Mouse (Mus musculus): Measurements from ENCODE around the gene Lipe. TPM values are rescaled to one million over a fixed set of nuclear protein-coding genes. Genes with fewer than 3 reads are reported as not detected.

The Lipe gene
- total RNA-seq, 1 experiment: 3.8 TPM

- DNase-seq (ENCODE audit: low read depth, low spot score): no peak
- no peaks in the 10 kb centered on the region for H3K36me3 ChIP-seq (ENCODE audit: control insufficient read depth, insufficient read depth, low read length, poor library complexity, severe bottlenecking)
- TF ChIP-seq HCFC1 (IDR thresholded peaks at IDR 0.05; ENCODE audit: borderline replicate concordance, insufficient read depth, low read length): no peak
- TF ChIP-seq CHD2 (IDR thresholded peaks at IDR 0.05; ENCODE audit: low read depth, low read length): no peak
- no peak for TF ChIP-seq ZNF384 (IDR thresholded peaks at IDR 0.05; ENCODE audit: low read depth, low read length)
- TF ChIP-seq ZC3H11A (IDR thresholded peaks at IDR 0.05; ENCODE audit: borderline replicate concordance, low read depth, low read length): no peak
- no peak for TF ChIP-seq MAFK (IDR thresholded peaks at IDR 0.05; ENCODE audit: insufficient read depth, low read depth, low read length)
- H3K27ac ChIP-seq (ENCODE audit: insufficient read depth, low read depth, low read length, poor library complexity, severe bottlenecking): peak overlapping the region; percentile 98
- no peaks in the 10 kb centered on the region for H3K9me3 ChIP-seq (ENCODE audit: control insufficient read depth, insufficient read depth, low read depth, low read length)
- peak overlapping the region in 1 of 2 experiments; percentile 24; a peak in 2 of 4 replicates for H3K4me3 ChIP-seq (ENCODE audit: insufficient read depth in 1 of 2, low read depth in 1 of 2, low read length in 2 of 2, poor library complexity in 1 of 2, severe bottlenecking in 1 of 2)
- H3K4me1 ChIP-seq (ENCODE audit: control insufficient read depth in 2 of 2, insufficient read depth in 2 of 2, low read length in 2 of 2, poor library complexity in 1 of 2): peaks cover 48 to 52% of the 10 kb centered on the region in 2 experiments
- H3K9ac ChIP-seq (ENCODE audit: insufficient read depth, low read depth, low read length, poor library complexity, severe bottlenecking): peak overlapping the region; percentile 59; the same call in 1 of the 2 replicates
- in situ Hi-C loops (cut with MboI; ENCODE audit: low sequenced_read_pairs in 2 of 2, unreplicated experiment in 2 of 2): no loop called here
Observed at GRCm38 (mm10) chr7:25433781-25434560, 35.5 kb upstream of the Lipe start.

DNA sequence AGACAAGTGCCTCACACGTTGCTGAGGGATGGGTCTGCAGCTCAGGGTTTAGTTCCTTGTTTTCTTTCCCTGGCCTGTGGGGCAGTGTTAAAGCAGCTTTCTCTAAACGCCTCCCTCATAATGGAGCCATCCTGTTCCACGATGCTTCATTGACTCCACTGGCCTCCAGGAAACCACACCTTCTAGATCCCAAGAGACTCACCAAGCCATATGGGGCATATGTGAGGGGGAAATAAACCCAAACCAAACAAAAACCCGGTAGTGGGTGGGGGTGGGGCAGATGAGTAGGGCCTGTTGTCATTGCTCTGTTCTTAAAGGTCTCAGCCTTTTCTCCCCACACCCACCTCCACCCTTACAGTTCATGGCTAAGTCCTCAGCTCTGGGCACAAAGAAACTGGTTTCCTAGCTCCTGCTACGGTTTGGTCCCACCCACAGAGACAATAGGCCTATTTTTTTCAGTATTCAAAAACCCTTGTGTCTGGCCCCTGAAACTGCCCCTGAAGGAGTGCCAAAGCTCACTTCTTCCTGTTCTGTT, 34.6 kb upstream of the Lipe start:
- Histone ChIP-seq H3K9ac (ENCODE audit: insufficient read depth, low read depth, low read length, poor library complexity, severe bottlenecking) (no peak overlapping the region; the same call in 1 of the 2 replicates), H3K4me3 (ENCODE audit: insufficient read depth in 1 of 2, low read depth in 1 of 2, low read length in 2 of 2, poor library complexity in 1 of 2, severe bottlenecking in 1 of 2) (no peak overlapping the region), H3K27ac (ENCODE audit: insufficient read depth, low read depth, low read length, poor library complexity, severe bottlenecking) (peak overlapping the region; percentile 98), H3K4me1 (ENCODE audit: control insufficient read depth in 2 of 2, insufficient read depth in 2 of 2, low read length in 2 of 2, poor library complexity in 1 of 2) (peaks cover 48 to 52% of the 10 kb centered on the region in 2 experiments), H3K9me3 (ENCODE audit: control insufficient read depth, insufficient read depth, low read depth, low read length) (no peaks in the 10 kb centered on the region), H3K36me3 (ENCODE audit: control insufficient read depth, insufficient read depth, low read length, poor library complexity, severe bottlenecking) (no peaks in the 10 kb centered on the region)
- in situ Hi-C loops (cut with MboI; ENCODE audit: low sequenced_read_pairs in 2 of 2, unreplicated experiment in 2 of 2): no loop called here
- peak; percentile 94 for DNase-seq (ENCODE audit: low read depth, low spot score)
- TF ChIP-seq CHD2 (IDR thresholded peaks at IDR 0.05; ENCODE audit: low read depth, low read length) (no peak; the same call in 1 of the 2 replicates), ZNF384 (IDR thresholded peaks at IDR 0.05; ENCODE audit: low read depth, low read length) (peak; percentile 81; the same call in 1 of the 2 replicates)

DNA sequence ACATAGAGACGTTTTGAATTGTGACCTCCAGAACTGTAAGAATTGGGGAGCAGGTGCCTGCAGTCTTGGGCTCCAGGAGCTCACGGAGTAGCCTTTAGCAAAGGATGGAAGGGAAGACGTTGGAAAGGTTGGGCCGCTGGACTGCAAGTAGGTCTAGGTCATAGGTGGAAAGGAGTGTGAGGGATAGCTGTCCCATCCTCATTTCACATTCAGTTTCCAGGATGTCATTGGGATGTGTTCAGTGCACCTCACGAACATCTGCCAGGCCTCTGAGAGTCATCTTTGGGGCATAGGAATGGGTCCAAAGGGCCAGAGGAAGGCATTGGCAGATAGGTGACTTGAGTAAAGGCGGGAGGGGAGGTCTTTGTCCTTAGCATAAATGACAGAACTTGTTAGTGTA, 33.9 kb upstream of the Lipe start:
- peaks cover 45 to 47% of the 10 kb centered on the region in 2 experiments for H3K4me1 ChIP-seq (ENCODE audit: control insufficient read depth in 2 of 2, insufficient read depth in 2 of 2, low read length in 2 of 2, poor library complexity in 1 of 2)
- no peaks in the 10 kb centered on the region for H3K9me3 ChIP-seq (ENCODE audit: control insufficient read depth, insufficient read depth, low read depth, low read length)
- no peak for DNase-seq (ENCODE audit: low read depth, low spot score)
- peak overlapping the region; percentile 13; the same call in 1 of the 2 replicates for H3K9ac ChIP-seq (ENCODE audit: insufficient read depth, low read depth, low read length, poor library complexity, severe bottlenecking)
- H3K4me3 ChIP-seq (ENCODE audit: insufficient read depth in 1 of 2, low read depth in 1 of 2, low read length in 2 of 2, poor library complexity in 1 of 2, severe bottlenecking in 1 of 2): no peak overlapping the region
- H3K36me3 ChIP-seq (ENCODE audit: control insufficient read depth, insufficient read depth, low read length, poor library complexity, severe bottlenecking): no peaks in the 10 kb centered on the region
- peak overlapping the region; percentile 98 for H3K27ac ChIP-seq (ENCODE audit: insufficient read depth, low read depth, low read length, poor library complexity, severe bottlenecking)
- in situ Hi-C loops (cut with MboI; ENCODE audit: low sequenced_read_pairs in 2 of 2, unreplicated experiment in 2 of 2): no loop called here
- no peak for TF ChIP-seq ZC3H11A (IDR thresholded peaks at IDR 0.05; ENCODE audit: borderline replicate concordance, low read depth, low read length)
- no peak for TF ChIP-seq HCFC1 (IDR thresholded peaks at IDR 0.05; ENCODE audit: borderline replicate concordance, insufficient read depth, low read length)
- TF ChIP-seq MAFK (IDR thresholded peaks at IDR 0.05; ENCODE audit: insufficient read depth, low read depth, low read length): no peak
- no peak for TF ChIP-seq CHD2 (IDR thresholded peaks at IDR 0.05; ENCODE audit: low read depth, low read length)
- TF ChIP-seq ZNF384 (IDR thresholded peaks at IDR 0.05; ENCODE audit: low read depth, low read length): no peak

GRCm38 (mm10) chr7:25429886-25430784, 31.6 kb upstream of the Lipe start:
- Histone ChIP-seq H3K4me3 (ENCODE audit: insufficient read depth in 1 of 2, low read depth in 1 of 2, low read length in 2 of 2, poor library complexity in 1 of 2, severe bottlenecking in 1 of 2) (no peak overlapping the region), H3K4me1 (ENCODE audit: control insufficient read depth in 2 of 2, insufficient read depth in 2 of 2, low read length in 2 of 2, poor library complexity in 1 of 2) (peaks cover 30 to 34% of the 10 kb centered on the region in 2 experiments), H3K9me3 (ENCODE audit: control insufficient read depth, insufficient read depth, low read depth, low read length) (no peaks in the 10 kb centered on the region), H3K36me3 (ENCODE audit: control insufficient read depth, insufficient read depth, low read length, poor library complexity, severe bottlenecking) (no peaks in the 10 kb centered on the region), H3K9ac (ENCODE audit: insufficient read depth, low read depth, low read length, poor library complexity, severe bottlenecking) (no peak overlapping the region), H3K27ac (ENCODE audit: insufficient read depth, low read depth, low read length, poor library complexity, severe bottlenecking) (peak overlapping the region; percentile 29; the same call in 1 of the 2 replicates)
- no peak for TF ChIP-seq MAFK (IDR thresholded peaks at IDR 0.05; ENCODE audit: insufficient read depth, low read depth, low read length)
- TF ChIP-seq CHD2 (IDR thresholded peaks at IDR 0.05; ENCODE audit: low read depth, low read length): no peak
- TF ChIP-seq ZC3H11A (IDR thresholded peaks at IDR 0.05; ENCODE audit: borderline replicate concordance, low read depth, low read length): no peak
- TF ChIP-seq ZNF384 (IDR thresholded peaks at IDR 0.05; ENCODE audit: low read depth, low read length): no peak
- TF ChIP-seq HCFC1 (IDR thresholded peaks at IDR 0.05; ENCODE audit: borderline replicate concordance, insufficient read depth, low read length): no peak
- in situ Hi-C loops (cut with MboI; ENCODE audit: low sequenced_read_pairs in 2 of 2, unreplicated experiment in 2 of 2): loop anchor here (5.0 to 10.0 kb wide), 2 partner anchors 52 to 165 kb away; no protein-coding TSS in a partner anchor
- no peak for DNase-seq (ENCODE audit: low read depth, low spot score)

Measured in ES-E14 (cell line).